Mouse (Mus musculus): ENCODE measurements around the gene Psen2. TPM values are rescaled to one million over a fixed set of nuclear protein-coding genes. Genes with fewer than 3 reads are reported as not detected.

Gene Psen2
- total and polyA plus RNA-seq, 3 experiments: 23.4 to 46.1 (median 45.3) TPM

DNA sequence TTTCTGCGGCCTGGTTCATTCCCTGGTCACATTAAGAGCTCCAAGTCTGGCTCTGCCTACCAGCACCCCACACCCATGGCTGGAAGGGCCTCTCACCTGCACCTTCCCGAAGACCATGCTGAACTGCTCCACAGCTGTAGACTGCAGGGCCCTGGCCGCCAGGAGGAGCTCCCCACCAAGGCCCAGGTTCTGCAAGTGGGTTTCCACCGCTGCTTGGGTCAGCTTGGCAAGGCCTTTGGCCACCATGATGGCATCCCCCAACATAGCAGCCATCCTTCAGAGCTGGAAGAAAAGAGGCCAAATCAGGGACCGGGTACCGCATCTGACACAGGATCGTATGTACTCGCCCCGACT is 81.3 kb downstream of the Psen2 start:
- Histone ChIP-seq H3K27ac (ENCODE audit: insufficient read depth, low read depth) (no peak overlapping the region), H3K79me2 (replicated peaks; ENCODE audit: control insufficient read depth, extremely low read depth, insufficient read depth, poor library complexity, severe bottlenecking) (peaks cover 79% of the 10 kb centered on the region), H3K4me2 (ENCODE audit: insufficient read depth, low read depth, poor library complexity, severe bottlenecking) (no peak overlapping the region), H3K27me3 (replicated peaks) (no peaks in the 10 kb centered on the region), H3K4me3 (replicated peaks in 1 of 3; ENCODE audit: low read depth in 2 of 3, low read length in 2 of 3, poor library complexity in 1 of 3) (no peak overlapping the region), H3K9me3 (replicated peaks; ENCODE audit: low read length) (no peaks in the 10 kb centered on the region), H3K4me1 (ENCODE audit: control insufficient read depth in 1 of 2, insufficient read depth in 2 of 2) (peaks cover 32 to 93% of the 10 kb centered on the region in 2 experiments), H3K36me3 (replicated peaks in 1 of 2; ENCODE audit: control insufficient read depth in 1 of 2, insufficient read depth in 1 of 2, low read length in 1 of 2) (peaks cover 80 to 99% of the 10 kb centered on the region in 2 experiments), H3K9ac (ENCODE audit: insufficient read depth, low read depth) (no peak overlapping the region)
- in situ Hi-C loops (cut with MboI; ENCODE audit: low pct_ligation_motif_present, low pct_unique_long_range_greater_than_20kb, low sequenced_read_pairs): no loop called here
- no peak for TF ChIP-seq POLR2A (IDR thresholded peaks at IDR 0.05; ENCODE audit: low read depth, low read length)
- TF ChIP-seq CTCF (conservative IDR thresholded peaks at IDR 0.05 in 1 of 2, IDR thresholded peaks at IDR 0.05 in 1 of 2; ENCODE audit: low read depth in 2 of 2, low read length in 2 of 2): peak in 1 of 2 experiments; percentile 68; a peak in 2 of 4 replicates
- no peak for TF ChIP-seq CHD1 (IDR thresholded peaks at IDR 0.05; ENCODE audit: low read depth, low read length)
- TF ChIP-seq EP300 (IDR thresholded peaks at IDR 0.05; ENCODE audit: low read length): no peak
- no peak for TF ChIP-seq TCF12 (IDR thresholded peaks at IDR 0.05; ENCODE audit: low read depth, low read length)
- TF ChIP-seq SMC3 (IDR thresholded peaks at IDR 0.05; ENCODE audit: low read depth, low read length): peak; percentile 85
- peak; percentile 60 for TF ChIP-seq RAD21 (IDR thresholded peaks at IDR 0.05; ENCODE audit: low read depth, low read length)
- TF ChIP-seq MXI1 (IDR thresholded peaks at IDR 0.05; ENCODE audit: low read depth, low read length): no peak
- TF ChIP-seq RCOR1 (conservative IDR thresholded peaks at IDR 0.05; ENCODE audit: low read depth, low read length): no peak
- no peak for TF ChIP-seq KAT2A (IDR thresholded peaks at IDR 0.05; ENCODE audit: insufficient replicate concordance, low read length)
- TF ChIP-seq HCFC1 (IDR thresholded peaks at IDR 0.05; ENCODE audit: low read depth, low read length): no peak
- TF ChIP-seq ZNF384 (IDR thresholded peaks at IDR 0.05; ENCODE audit: low read depth, low read length): no peak
- dilution Hi-C loops (cut with MboI; ENCODE audit: extremely low pct_ligation_motif_present, extremely low pct_unique_long_range_greater_than_20kb, low sequenced_read_pairs): no loop called here
- DNase-seq (ENCODE audit: extremely low read depth): no peak

DNA sequence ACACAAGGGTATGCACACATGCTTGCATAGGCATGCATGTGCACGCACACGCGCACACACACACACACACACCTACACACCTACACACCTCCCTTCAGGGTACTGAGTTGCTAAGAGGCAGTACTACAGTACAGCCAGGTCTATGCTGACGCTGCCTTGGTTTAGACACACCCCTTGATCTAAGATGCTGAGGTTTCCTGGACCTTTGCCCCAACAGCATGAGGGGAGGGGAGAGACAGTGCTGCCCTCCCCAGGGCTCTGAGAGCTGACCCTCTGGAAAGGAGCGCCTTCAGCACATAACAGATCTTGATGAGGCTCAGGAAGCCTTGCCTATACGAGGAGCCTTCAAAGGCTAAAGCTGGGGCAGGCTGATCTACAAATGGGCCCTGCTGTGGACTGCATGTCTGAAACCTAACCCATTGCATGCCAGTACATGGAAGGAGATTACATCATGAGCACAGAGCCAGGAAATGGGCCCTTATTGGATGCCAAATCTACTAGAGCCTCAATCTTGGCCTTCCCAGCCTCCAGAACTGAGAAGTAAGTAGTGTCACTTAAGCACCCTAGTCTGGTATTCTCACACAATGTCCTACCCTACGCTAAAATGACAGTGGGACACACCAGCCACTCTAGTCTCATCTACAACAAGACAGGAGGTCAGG is 81.8 kb downstream of the Psen2 start:
- H3K9me3 ChIP-seq (replicated peaks; ENCODE audit: low read length): no peaks in the 10 kb centered on the region
- TF ChIP-seq NELFE (IDR thresholded peaks at IDR 0.05; ENCODE audit: low read depth, low read length): no peak
- TF ChIP-seq PAX5 (IDR thresholded peaks at IDR 0.05; ENCODE audit: low read length): no peak
- TF ChIP-seq KAT2A (IDR thresholded peaks at IDR 0.05; ENCODE audit: insufficient replicate concordance, low read length): no peak
- TF ChIP-seq IRF4 (IDR thresholded peaks at IDR 0.05; ENCODE audit: low read depth, low read length): no peak
- TF ChIP-seq POLR2AphosphoS2 (IDR thresholded peaks at IDR 0.05; ENCODE audit: low read depth, low read length): no peak
- TF ChIP-seq ZC3H11A (IDR thresholded peaks at IDR 0.05; ENCODE audit: low read depth, low read length): no peak
- no peak for TF ChIP-seq USF1 (IDR thresholded peaks at IDR 0.05; ENCODE audit: low read depth, low read length)
- TF ChIP-seq CHD1 (IDR thresholded peaks at IDR 0.05; ENCODE audit: low read depth, low read length): no peak
- no peak for TF ChIP-seq MAX (IDR thresholded peaks at IDR 0.05; ENCODE audit: low read length)
- dilution Hi-C loops (cut with MboI; ENCODE audit: extremely low pct_ligation_motif_present, extremely low pct_unique_long_range_greater_than_20kb, low sequenced_read_pairs): no loop called here
- peaks cover 82 to 99% of the 10 kb centered on the region in 2 experiments for H3K36me3 ChIP-seq (replicated peaks in 1 of 2; ENCODE audit: control insufficient read depth in 1 of 2, insufficient read depth in 1 of 2, low read length in 1 of 2)
- H3K4me2 ChIP-seq (ENCODE audit: insufficient read depth, low read depth, poor library complexity, severe bottlenecking): no peak overlapping the region
- no peak overlapping the region for H3K9ac ChIP-seq (ENCODE audit: insufficient read depth, low read depth)
- no peak overlapping the region for H3K27ac ChIP-seq (ENCODE audit: insufficient read depth, low read depth)
- H3K4me3 ChIP-seq (replicated peaks in 1 of 3; ENCODE audit: low read depth in 2 of 3, low read length in 2 of 3, poor library complexity in 1 of 3): no peak overlapping the region
- no peak for DNase-seq (ENCODE audit: extremely low read depth)
- H3K79me2 ChIP-seq (replicated peaks; ENCODE audit: control insufficient read depth, extremely low read depth, insufficient read depth, poor library complexity, severe bottlenecking): peaks cover 73% of the 10 kb centered on the region
- H3K4me1 ChIP-seq (ENCODE audit: control insufficient read depth in 1 of 2, insufficient read depth in 2 of 2): peaks cover 34 to 93% of the 10 kb centered on the region in 2 experiments
- no peaks in the 10 kb centered on the region for H3K27me3 ChIP-seq (replicated peaks)
- in situ Hi-C loops (cut with MboI; ENCODE audit: low pct_ligation_motif_present, low pct_unique_long_range_greater_than_20kb, low sequenced_read_pairs): no loop called here

Data from CH12.LX (cell line).